Mouse (Mus musculus) small intestine, adult 2 months (tissue): ENCODE measurements around the gene Wwox.

Source experiments
- CTCF ChIP-seq: fragments of 200-500 bp; IDR thresholded peaks from 2 replicates; pipeline ENCODE4 v1.5.1; 2012; ENCODE audit warnings: low read depth, mild to moderate bottlenecking, control low read depth, inconsistent platforms, low read length, moderate library complexity, mixed read lengths; ENCODE audit not compliant: insufficient replicate concordance, insufficient read length; ENCODE audit errors: extremely low read depth
- POLR2A ChIP-seq: fragments of 200-500 bp; IDR thresholded peaks from 2 replicates; pipeline ENCODE4 v1.6.1; 2012; ENCODE audit warnings: low read depth, mild to moderate bottlenecking, control low read depth, inconsistent platforms, low read length, moderate library complexity

DNA sequence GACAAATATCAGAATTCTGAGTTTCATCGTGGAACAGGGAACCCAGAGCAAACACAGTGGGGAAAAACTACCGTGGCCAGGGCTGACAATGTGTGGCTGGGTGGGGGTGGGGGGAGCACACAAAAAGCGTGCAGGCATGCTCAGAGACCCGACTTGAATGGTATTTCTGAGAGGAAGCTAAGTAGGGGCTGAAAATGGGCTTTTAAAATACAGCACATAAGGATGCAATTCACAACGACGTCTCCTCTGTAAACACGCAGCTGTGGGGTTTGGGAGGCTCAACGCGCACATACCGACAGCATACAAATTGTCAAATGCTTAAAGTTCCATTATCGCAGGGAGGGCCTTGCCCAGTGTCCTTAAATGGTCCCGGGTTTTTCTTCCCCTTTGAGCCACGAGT lies 783.1 kb downstream of the Wwox start:
- TF ChIP-seq POLR2A (no peak), CTCF (no peak)
